Mouse (Mus musculus) adrenal gland, postnatal 10 days (tissue): ENCODE measurements around the gene Zfyve19. TPM values are rescaled to one million over a fixed set of nuclear protein-coding genes. Genes with fewer than 3 reads are reported as not detected.
A peak's percentile ranks its signal among the peaks of the same experiment; 100 is the strongest.

Experiments used
- DNase-seq: peaks from one replicate; pipeline ENCODE4 v3.0.0; 2021; ENCODE audit warnings: mixed read lengths
- long read RNA-seq, 2 experiments: library from polyadenylated mRNA; stranded (forward); transcript quantifications; one replicate each; pipeline ENCODE4 v2.0.0; 2021
- total RNA-seq, 2 experiments: library from RNA; stranded (reverse); gene quantifications; 2 replicates each; pipeline ENCODE4 v1.2.3; 2021

The Zfyve19 gene
- total RNA-seq, result 10 to 100 TPM; 25.1 to 33.8 TPM
- long read RNA-seq, experiment 1, transcript Zfyve19-201 (11 exons, 2,008 nt), result major isoform, 29 of 43 reads
- long read RNA-seq, experiment 1, partial matches to known transcripts, result 7 of 43 reads
- long read RNA-seq, experiment 1, other reads (novel, unspliced or antisense), result 7 of 43 reads
- long read RNA-seq, experiment 2, transcript Zfyve19-201 (11 exons, 2,008 nt), result major isoform, 18 of 26 reads
- long read RNA-seq, experiment 2, partial matches to known transcripts, result 2 of 26 reads
- long read RNA-seq, experiment 2, other reads (novel, unspliced or antisense), result 6 of 26 reads

- DNase-seq, result peak; percentile 95
Observed at GRCm38 (mm10) chr2:119208344-119209175, at the start of gene Zfyve19, which contains the start of gene Dnajc17. Zfyve19 (plus strand) TSS chr2:119208617. Dnajc17 (minus strand) TSS chr2:119208795.

- DNase-seq, result no peak
Observed at GRCm38 (mm10) chr2:119161247-119161646, 47.2 kb upstream of the Zfyve19 start.

- DNase-seq, result no peak
Observed at GRCm38 (mm10) chr2:119163135-119163534, 45.3 kb upstream of the Zfyve19 start.

DNA sequence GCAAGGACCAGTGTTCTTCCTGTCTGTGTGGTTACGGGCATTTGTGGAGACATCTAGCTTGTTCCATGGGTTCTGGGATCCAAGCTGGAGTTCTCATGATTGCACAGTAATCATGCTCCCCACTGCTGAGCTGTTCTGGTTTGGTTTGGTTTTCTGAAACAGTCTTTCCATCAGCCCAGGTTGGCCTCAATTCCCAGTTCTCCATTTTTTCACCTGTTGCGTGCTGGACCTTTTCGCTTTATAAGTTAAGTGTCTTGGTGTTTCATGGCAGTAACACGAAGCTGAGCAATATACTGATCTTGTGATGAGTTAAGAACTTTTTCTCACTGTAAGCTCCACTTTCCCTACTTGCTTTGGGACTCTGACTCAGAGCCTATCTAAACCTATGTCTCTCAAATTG lies 44.4 kb upstream of the Zfyve19 start:
- DNase-seq, result no peak

DNA sequence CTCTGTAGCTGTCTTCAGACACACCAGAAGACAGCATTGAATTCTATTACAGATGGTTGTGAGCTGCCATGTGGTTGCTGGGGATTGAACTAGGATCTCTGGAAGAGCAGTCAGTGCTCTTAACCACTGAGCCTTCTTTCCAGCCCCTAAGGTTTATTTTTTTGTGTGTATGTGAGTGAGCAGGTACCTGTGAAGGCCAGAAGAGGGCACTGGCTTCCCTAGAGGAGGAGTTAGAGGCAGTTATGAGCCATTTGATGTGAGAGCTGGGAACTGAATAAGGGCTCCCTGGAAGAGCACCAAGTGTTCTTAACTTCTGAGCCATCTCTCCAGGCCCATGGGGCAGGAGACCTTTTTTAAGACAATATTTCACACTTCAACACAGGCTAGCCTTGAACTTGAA lies 43.0 kb upstream of the Zfyve19 start:
- DNase-seq, result no peak

DNA sequence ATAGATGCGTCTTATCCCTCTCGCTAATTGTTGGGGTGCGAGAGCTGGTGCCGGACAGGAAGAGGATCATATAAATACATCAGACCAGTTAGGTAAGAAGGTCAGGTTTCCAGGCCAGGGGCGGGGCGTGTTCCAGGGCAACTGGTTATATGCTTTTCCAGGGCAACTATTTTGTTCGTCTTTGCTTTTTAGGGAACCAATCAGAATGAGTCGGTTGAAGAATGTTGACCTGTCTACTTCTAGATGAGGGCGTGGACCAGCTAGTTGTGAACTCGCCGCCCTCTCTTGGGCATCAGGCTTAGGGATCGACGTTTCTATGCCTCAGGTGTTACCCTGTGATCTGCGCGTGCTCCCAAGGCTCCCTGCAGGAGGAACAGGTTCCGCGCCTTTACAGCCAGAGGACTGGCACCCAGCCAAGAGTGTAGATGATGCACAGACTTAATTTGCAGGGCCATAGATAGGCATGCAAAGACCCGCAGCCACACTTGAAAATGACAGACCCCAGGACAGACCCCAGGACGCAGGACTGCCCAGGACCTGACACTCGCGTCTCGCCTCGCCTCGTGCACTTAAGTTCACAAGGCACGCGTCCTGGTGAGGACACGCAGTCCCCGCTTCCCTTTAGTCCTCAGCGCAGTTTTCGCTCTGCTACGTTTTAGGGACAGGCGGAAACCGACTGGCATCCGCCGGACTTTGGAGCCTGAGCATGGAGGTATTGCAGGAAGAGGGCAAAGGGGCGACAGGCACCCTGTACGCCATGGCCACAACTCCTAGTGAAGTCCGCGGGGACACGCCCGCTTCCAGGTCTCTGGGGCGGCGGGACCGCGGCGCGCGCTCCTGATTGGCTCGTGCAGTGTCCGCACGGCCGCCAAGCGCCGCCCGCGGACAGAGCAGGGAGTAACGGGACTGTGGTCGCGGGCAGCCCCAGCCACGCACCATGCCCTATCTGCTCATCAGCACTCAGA lies 41.2 kb upstream of the Zfyve19 start, which contains the start of gene Gchfr:
TSS of gene Gchfr (plus strand) at position 873 of the 965 bp plus-strand sequence.
- peak; percentile 85 for DNase-seq

DNA sequence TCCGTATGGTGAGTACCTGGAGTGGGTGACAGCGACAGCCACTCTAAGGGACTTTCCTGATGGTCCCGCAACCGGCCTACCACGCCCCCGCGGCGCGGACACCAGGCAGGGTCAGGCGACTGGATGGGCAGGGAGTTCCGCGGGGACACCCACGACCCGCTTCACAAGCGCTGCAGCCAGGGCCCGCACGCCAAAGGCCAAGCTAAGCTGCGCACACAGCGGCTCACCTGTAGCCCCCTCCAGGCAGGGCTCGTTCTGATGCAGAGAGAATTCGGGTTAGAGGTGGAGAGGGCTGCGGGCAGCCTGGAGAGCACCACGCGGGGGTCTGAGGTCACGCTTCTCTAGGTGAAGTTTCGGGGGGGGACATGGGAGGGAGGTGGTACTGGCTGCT lies 40.6 kb upstream of the Zfyve19 start:
- no peak for DNase-seq

DNA sequence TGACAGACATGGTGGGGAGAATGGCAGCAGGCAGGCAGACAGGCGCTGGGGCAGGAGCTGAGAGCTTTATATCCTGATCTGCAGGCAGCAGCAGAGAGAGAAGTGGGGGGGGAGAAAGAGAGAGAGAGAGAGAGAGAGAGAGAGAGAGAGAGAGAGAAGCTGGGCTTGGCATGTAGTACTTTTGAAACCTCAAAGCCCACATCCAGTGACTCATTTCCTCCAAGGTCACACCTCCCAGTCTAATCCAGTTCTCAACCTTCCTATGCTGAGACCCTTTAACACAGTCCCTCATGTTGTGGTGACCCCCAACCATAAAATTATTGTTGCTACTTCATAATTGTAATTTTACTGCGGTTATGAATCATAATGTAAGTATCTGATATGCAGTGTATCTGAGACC lies 38.1 kb upstream of the Zfyve19 start:
- DNase-seq, result no peak

DNA sequence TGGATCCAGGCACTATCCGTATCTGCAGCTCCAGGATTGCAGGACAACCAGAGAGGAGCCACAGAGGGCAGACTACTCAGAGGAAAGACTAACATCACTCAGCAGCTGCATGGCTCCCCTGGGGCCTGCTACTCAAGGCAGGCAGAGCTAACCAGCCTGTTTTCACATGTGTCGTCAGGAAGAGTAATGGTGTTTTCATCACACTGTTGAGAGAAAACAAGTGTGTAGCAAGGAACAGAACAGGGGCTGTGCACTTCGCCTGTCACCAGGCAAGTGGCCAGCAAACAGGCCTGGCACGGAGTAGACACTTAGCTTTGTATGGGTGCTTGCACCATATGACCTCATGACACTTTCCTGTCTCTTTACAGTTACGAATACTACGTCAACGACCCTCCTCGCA lies 36.8 kb upstream of the Zfyve19 start:
- peak; percentile 41 for DNase-seq

GRCm38 (mm10) chr2:119172446-119172845 lies 36.0 kb upstream of the Zfyve19 start:
- no peak for DNase-seq

DNA sequence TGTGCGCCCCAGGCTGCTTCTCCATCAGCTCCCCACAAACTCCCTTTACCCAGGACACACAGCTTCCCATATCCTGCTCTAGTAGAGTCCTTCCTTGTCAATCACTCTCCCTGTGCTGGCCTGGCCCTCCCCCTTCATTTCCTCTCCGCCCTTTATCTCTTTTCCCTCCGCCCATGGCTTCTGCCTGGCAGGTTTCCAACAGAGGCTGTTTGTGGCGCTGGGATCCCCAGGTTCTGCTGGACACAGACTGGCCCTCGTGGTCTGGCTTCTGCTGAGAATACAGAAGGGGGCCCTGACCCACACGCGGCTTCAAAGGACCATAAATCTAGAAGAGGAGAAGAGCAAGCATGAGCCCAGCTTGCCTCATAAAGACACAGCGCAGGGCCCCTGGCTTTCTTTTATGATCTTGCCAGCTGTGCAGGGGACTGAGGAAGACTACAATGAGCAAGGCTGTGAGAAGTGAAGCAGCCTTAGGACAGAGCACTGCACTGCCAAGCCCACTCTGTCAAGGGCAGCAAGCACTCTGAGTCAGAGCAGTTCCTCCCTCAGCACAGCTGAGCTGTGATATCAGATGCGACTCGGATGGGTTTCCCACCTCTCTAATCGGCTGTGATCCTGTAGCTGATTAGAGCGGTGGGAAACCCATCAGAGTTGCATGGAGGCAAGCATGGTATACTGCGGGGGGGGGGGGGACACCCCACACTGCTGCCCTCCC lies 35.4 kb upstream of the Zfyve19 start:
- peak; percentile 86 for DNase-seq

DNA sequence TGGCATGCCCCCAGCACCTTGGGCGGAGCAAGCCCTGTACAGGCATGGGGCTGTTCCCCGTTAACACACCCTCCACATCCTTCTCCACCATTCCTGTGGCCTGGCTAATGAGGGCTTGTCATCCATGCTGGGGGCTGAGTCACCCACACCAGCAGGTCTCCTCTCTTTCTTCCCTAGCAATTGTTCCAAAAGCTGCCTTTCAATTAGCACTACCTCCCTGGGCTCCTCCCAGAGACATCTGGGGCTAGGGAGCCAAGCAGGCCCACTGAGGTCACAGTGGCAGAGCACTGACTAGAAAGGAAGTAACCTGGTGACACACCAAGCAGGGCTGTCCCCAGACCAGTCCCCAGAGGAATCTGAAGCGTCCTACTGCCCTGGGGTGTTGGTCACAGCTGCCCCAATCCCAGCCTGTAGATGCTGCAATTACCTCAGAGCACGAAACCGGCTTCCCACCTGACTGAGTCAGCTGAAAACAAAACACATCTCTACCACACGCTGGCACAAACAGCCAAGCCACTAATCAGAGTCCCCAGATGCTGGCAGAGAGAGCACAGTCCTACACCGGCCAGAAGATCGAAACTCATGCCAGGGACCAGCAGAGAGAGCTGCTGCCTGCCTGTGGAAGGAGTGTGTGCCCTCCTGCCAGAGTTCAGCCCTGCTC lies 34.3 kb upstream of the Zfyve19 start, which contains the start of gene Gm14137:
TSS of gene Gm14137 (plus strand) at position 519 of the 661 bp plus-strand sequence.
- no peak for DNase-seq

DNA sequence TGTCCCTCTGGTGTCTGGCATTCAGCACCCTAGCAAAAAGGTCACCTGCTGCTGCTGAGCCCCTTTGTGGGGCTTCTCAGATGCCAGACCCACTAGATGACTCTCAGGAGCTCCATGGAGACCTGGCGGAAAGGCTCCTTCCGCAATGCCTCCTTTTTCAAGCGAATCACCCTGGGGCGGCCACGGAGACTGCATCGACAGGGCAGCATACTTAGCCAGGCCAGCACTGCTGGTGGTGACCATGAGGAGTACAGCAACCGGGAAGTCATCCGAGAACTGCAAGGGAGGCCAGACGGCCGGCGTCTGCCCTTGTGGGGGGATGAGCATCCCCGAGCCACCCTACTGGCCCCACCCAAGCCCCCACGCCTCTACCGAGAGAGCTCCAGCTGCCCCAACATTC lies 33.6 kb upstream of the Zfyve19 start:
- DNase-seq, result no peak

DNA sequence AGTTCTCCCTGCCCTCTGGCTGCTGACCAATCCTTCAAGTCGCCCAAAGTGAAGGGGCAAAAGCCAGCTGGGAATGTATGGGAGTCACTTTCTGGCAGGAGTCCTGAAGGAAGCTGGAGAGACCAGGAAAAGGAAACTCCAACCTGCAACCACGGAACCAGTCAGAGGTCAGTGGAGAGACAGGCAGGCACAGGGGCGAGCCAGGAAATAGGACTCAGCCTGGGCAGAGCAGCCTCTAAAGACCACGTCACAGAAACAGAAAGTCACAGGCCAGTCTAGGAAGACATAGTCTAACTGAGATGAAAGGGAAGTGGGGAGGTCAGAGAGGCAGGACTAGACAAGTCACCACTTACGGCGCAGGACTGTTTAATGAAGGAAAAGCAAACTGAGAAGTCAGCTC lies 32.8 kb upstream of the Zfyve19 start:
- no peak for DNase-seq

GRCm38 (mm10) chr2:119176761-119177160 lies 31.7 kb upstream of the Zfyve19 start:
- DNase-seq, result no peak

DNA sequence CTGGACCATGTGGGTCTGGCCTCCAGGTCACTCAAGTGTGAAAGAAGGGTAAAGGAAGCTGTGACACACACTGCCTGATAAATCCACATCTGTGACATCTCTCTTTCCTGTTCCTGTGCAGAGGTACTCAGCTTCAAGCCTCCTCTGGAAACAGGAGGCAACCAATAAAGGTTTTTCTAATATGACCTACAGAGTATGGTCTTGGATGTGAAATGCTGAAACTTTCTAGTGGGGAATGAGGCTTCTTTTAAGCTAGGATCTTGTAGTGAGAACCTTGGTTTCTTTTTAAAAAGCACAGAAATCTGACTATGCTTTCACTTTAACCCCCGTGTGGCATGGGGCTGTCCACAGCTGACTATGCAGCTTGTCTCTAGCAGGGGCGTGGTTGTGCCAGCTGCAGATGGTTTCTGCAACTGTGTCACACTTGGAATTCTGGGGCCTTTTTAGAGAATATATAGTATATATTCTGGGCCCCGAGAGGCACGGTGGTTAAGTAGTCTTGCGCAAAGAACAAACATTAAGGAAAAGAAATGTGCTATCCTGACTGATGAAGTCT lies 31.0 kb upstream of the Zfyve19 start:
- DNase-seq, result no peak

- DNase-seq, result no peak
Observed at GRCm38 (mm10) chr2:119182914-119183313, 25.5 kb upstream of the Zfyve19 start.

DNA sequence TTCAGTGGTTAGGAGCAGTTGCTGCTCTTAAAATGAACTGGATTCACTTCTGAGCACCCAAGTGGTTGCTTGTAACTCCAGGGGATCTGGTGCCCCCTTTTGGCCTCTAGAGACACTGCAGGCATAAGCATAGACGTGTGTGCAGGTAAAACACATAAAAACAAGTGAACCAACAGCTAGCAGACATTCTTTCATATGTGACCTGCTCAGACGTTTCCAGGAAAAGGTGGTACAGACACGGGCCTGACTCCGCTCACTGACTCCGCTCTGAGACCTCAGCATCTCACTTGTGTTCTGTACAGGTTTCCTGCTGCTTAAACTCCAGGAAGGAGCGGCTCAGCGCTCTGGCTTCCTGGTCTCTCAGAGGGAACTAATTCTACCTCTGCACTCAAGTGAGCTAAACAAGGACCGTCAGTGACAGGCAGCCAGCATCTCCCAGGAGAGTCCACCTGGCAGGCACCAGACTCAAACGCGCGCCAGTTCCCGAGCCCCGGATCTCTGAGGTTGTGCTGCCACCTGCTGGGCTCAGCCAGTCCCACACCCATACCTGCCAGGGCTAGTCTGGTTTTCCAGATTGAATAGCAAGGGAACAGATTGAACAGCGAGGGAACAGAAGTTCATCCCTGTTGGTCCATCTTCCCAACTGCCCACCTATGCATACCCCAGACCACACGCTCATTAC lies 19.2 kb upstream of the Zfyve19 start:
- peak; percentile 93 for DNase-seq

GRCm38 (mm10) chr2:119190969-119191368 lies 17.4 kb upstream of the Zfyve19 start:
- DNase-seq, result no peak

- DNase-seq, result no peak
Observed at GRCm38 (mm10) chr2:119194140-119194539, 14.3 kb upstream of the Zfyve19 start.
